Mouse (Mus musculus): Measurements from ENCODE around the gene Hspb9. TPM values are rescaled to one million over a fixed set of nuclear protein-coding genes. Genes with fewer than 3 reads are reported as not detected.

The Hspb9 gene
- total and polyA plus RNA-seq, 2 experiments from 2014 or later, result not detected

DNA sequence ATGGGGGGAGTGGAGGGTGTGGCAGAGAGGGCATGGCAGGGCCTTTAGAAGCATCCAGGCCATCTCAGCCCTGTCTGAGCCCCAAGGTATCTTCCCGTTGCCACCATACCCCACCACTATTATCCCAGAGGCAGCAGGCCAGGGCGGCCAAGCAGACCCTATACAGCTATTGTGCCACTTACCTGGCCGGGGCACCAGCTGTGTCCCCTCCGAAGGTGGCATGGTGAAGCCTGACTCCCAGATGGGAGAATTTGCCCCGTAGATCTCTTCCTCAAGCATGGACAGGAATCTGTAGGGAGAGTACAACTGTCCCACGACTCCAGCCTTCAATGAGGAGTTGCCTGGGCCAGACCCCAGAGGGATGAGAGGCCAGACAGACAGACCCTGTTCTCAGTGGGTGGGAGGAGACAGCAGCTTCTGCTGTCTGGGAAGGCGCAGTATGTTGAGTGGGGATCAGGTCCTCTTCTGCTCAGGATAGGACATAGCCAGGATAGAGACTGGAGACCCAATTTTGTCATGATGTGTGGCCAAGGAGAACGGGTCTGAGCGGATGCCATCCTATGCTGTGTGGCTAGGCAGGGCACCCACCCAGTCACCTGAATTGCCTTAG is 4.3 kb upstream of the Hspb9 start:
- Histone ChIP-seq H3K9me3 (ENCODE audit: low read length) (no peaks in the 10 kb centered on the region), H3K4me1 (ENCODE audit: insufficient read depth, low read length) (peaks cover 8% of the 10 kb centered on the region; the same call in 1 of the 2 replicates)
- 95% methylated on average over 9 of the region's 9 CpGs for WGBS

DNA sequence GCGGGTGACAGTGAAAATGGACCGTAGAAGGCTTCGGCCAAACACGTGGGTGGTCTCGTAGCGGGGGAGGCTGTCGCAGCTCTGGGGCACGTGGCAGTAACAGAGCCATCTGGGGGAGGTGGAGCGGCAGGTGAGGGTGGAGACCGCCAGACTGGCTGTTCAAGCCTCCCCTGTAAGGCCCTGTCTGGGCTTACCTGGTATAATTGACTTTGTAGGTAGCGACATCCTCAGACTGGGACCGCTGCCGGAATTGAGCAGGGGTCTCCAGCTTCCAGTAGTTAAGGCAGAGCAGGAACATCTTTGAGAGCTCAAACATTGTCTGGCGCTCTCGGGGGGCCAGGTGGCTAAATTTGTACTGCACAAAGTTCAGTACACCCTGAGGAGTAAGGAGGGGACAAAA is 3.1 kb upstream of the Hspb9 start:
- Histone ChIP-seq H3K9me3 (ENCODE audit: low read length) (no peaks in the 10 kb centered on the region), H3K4me3 (ENCODE audit: low read depth, low read length) (no peak overlapping the region), H3K4me1 (ENCODE audit: insufficient read depth, low read length) (peaks cover 8% of the 10 kb centered on the region; the same call in 1 of the 2 replicates), H3K27ac (ENCODE audit: low read depth, low read length) (no peak overlapping the region), H3K4me2 (ENCODE audit: low read depth, low read length, poor library complexity, severe bottlenecking) (no peak overlapping the region), H3K27me3 (ENCODE audit: insufficient read depth, low read length) (no peaks in the 10 kb centered on the region), H3K9ac (replicated peaks; ENCODE audit: low read length, poor library complexity, severe bottlenecking) (no peak overlapping the region), H3K36me3 (ENCODE audit: insufficient read depth, low read length) (peaks cover 45% of the 10 kb centered on the region)
- no peak for TF ChIP-seq CTCF (IDR thresholded peaks at IDR 0.05)
- no peak for ATAC-seq (ENCODE audit: low FRiP score)
- WGBS, result 94% methylated on average over 13 of the region's 15 CpGs
- no peak for DNase-seq (ENCODE audit: low spot score)

More for the DNA sequence above, 4.3 kb upstream of the Hspb9 start:
- no peak overlapping the region for H3K9ac ChIP-seq (replicated peaks; ENCODE audit: low read length, poor library complexity, severe bottlenecking)
- H3K4me2 ChIP-seq (ENCODE audit: low read depth, low read length, poor library complexity, severe bottlenecking), result no peak overlapping the region
- TF ChIP-seq CTCF (IDR thresholded peaks at IDR 0.05), result no peak
- H3K4me3 ChIP-seq (ENCODE audit: low read depth, low read length), result no peak overlapping the region
- no peaks in the 10 kb centered on the region for H3K27me3 ChIP-seq (ENCODE audit: insufficient read depth, low read length)
- DNase-seq (ENCODE audit: low spot score), result no peak
- ATAC-seq (ENCODE audit: low FRiP score), result no peak
- H3K36me3 ChIP-seq (ENCODE audit: insufficient read depth, low read length), result peaks cover 54% of the 10 kb centered on the region
- H3K27ac ChIP-seq (ENCODE audit: low read depth, low read length), result no peak overlapping the region

DNA sequence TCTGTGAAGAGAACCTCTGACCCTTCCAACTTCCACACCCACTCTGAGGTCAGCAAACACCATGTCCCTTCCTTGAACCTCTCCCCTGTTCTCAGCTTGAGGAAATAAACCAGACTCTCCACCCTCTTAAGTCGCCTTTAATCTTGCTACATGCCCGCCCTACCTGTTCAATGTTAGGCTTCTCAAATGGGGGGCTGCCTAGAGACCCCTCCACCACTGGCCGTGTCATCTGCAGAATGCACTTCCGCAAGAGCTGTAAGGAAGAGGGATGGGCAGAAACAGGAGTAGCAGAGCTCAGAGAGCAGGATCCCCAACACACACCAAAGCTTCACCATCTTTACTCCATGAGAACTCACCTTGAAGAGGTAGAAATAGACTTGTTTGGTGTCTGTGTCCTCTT is 2.7 kb upstream of the Hspb9 start:
- 97% methylated on average over 4 of the region's 4 CpGs for WGBS
- no peaks in the 10 kb centered on the region for H3K9me3 ChIP-seq (ENCODE audit: low read length)
- no peak for DNase-seq (ENCODE audit: low spot score)
- H3K4me2 ChIP-seq (ENCODE audit: low read depth, low read length, poor library complexity, severe bottlenecking), result peak overlapping the region; percentile 83
- no peak overlapping the region for H3K27ac ChIP-seq (ENCODE audit: low read depth, low read length)
- 0 out of 2 replicates have a peak overlapping the region, but pooled peaks have one; percentile 97 for H3K9ac ChIP-seq (replicated peaks; ENCODE audit: low read length, poor library complexity, severe bottlenecking)
- no peak for ATAC-seq (ENCODE audit: low FRiP score)
- no peaks in the 10 kb centered on the region for H3K27me3 ChIP-seq (ENCODE audit: insufficient read depth, low read length)
- peaks cover 44% of the 10 kb centered on the region for H3K36me3 ChIP-seq (ENCODE audit: insufficient read depth, low read length)
- TF ChIP-seq CTCF (IDR thresholded peaks at IDR 0.05), result no peak
- peak overlapping the region; percentile 95 for H3K4me3 ChIP-seq (ENCODE audit: low read depth, low read length)
- peaks cover 8% of the 10 kb centered on the region; the same call in 1 of the 2 replicates for H3K4me1 ChIP-seq (ENCODE audit: insufficient read depth, low read length)

DNA sequence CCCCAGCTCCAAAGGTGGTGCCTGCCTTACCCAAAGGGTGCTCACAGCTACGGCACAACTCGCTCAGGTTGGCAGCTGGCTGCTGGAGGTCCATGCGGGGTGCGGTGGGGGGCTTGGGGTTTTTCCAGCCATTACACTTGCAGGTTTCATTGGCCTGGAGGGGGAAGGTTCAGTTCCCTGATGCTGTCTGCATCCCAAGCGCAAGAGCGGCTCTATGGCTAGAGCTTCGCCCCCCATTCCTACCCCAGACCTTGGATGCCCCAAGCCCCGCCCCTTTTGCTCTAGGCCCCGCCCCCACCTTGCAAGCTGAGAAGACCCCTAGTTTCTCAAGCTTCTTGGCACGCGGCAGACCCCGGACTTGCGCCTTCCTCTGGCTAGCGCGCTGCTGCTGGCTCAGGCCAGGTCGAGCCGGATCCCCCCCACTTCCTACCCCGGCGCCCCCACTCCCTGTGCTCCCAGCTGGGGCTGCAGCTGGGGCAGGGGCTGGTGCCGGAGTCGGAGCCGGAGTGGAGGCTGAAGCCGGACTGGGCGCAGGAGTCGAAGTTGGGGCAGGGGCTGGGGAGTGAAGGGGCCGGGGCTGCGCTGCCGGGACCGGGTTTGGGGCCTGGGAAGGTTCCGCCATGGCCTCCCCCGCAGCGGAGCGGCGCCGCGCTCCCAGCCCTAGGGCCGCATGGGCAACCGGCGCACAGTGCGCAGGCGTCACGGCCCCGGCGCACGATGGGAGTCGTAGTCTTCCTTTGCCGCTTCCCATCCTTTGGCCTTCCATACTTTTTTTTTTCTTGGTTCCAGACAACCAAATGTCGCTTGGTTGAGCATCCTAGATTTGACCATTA is 1.7 kb upstream of the Hspb9 start, which contains the start of gene Kat2a:
TSS of gene Kat2a (minus strand) at position 683 of the 833 bp plus-strand sequence.
- peak within 1 kb of the TSS; percentile 83 for H3K4me2 ChIP-seq (ENCODE audit: low read depth, low read length, poor library complexity, severe bottlenecking)
- H3K4me1 ChIP-seq (ENCODE audit: insufficient read depth, low read length), result peaks cover 8% of the 10 kb centered on the region; the same call in 1 of the 2 replicates
- DNase-seq (ENCODE audit: low spot score) (peak; percentile 94), ATAC-seq (ENCODE audit: low FRiP score) (peak; percentile 88)
- H3K27me3 ChIP-seq (ENCODE audit: insufficient read depth, low read length), result no peaks in the 10 kb centered on the region
- 3% methylated on average over 45 of the region's 48 CpGs for WGBS
- peak within 1 kb of the TSS; percentile 95 for H3K4me3 ChIP-seq (ENCODE audit: low read depth, low read length)
- TF ChIP-seq CTCF (IDR thresholded peaks at IDR 0.05), result no peak
- H3K9me3 ChIP-seq (ENCODE audit: low read length), result no peaks in the 10 kb centered on the region
- peak within 1 kb of the TSS; percentile 78 for H3K27ac ChIP-seq (ENCODE audit: low read depth, low read length)
- H3K9ac ChIP-seq (replicated peaks; ENCODE audit: low read length, poor library complexity, severe bottlenecking), result peak within 1 kb of the TSS; percentile 97
- H3K36me3 ChIP-seq (ENCODE audit: insufficient read depth, low read length), result peaks cover 39% of the 10 kb centered on the region

DNA sequence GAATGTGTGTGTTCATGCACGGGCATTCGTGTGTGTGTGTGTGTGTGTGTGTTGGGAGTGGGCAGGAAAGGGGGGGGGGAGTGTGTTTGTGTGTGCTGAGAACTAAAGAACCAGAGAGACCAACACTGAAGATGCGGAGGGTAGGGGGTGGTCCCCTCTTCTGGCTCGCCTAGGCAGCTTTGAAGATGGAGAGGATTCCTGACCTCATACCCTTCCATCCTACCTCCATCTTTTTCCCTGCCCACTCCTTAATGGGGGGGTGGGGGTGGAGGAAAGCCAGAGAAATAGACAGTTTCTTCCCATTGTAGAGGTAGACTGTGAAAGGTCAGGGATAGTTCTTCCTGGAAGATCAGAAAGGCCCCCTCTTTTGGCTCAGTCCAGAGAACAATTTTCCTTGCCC is 476 bp upstream of the Hspb9 start:
- no peak for TF ChIP-seq CTCF (IDR thresholded peaks at IDR 0.05)
- ATAC-seq (ENCODE audit: low FRiP score) (no peak), DNase-seq (ENCODE audit: low spot score) (no peak)
- H3K27ac ChIP-seq (ENCODE audit: low read depth, low read length), result no peak overlapping the region
- H3K9ac ChIP-seq (replicated peaks; ENCODE audit: low read length, poor library complexity, severe bottlenecking), result peak overlapping the region; percentile 46; the same call in 1 of the 2 replicates
- no peaks in the 10 kb centered on the region for H3K27me3 ChIP-seq (ENCODE audit: insufficient read depth, low read length)
- H3K36me3 ChIP-seq (ENCODE audit: insufficient read depth, low read length), result peaks cover 38% of the 10 kb centered on the region
- WGBS, result 79% methylated on average over 4 of the region's 4 CpGs
- H3K4me2 ChIP-seq (ENCODE audit: low read depth, low read length, poor library complexity, severe bottlenecking), result no peak overlapping the region
- no peaks in the 10 kb centered on the region for H3K9me3 ChIP-seq (ENCODE audit: low read length)
- H3K4me3 ChIP-seq (ENCODE audit: low read depth, low read length), result no peak overlapping the region
- peaks cover 8% of the 10 kb centered on the region; the same call in 1 of the 2 replicates for H3K4me1 ChIP-seq (ENCODE audit: insufficient read depth, low read length)

DNA sequence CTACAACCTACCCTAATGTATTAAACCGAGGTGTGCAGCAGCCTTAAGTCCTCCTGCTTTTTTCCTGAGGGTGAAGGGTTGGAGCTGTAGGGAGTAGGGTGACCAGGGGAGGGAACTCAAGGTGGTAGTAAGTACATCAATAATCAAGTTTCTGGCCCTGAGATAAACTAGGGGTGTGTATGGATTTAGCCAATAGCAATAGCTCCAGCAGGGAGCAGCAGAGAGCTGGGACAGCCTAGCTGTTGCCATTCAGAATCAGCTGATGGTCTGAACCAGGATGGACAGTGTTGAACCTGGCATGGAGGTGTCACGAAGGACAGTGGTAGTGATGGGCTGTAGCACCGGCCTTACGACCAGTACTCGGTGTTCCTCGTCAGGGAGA is 875 bp downstream of the Hspb9 start:
- 51% methylated on average over 6 of the region's 6 CpGs for WGBS

More for the DNA sequence above, 875 bp downstream of the Hspb9 start:
- TF ChIP-seq CTCF (IDR thresholded peaks at IDR 0.05), result peak; percentile 94
- no peaks in the 10 kb centered on the region for H3K9me3 ChIP-seq (ENCODE audit: low read length)
- peaks cover 8% of the 10 kb centered on the region; the same call in 1 of the 2 replicates for H3K4me1 ChIP-seq (ENCODE audit: insufficient read depth, low read length)
- ATAC-seq (ENCODE audit: low FRiP score) (0 out of 2 replicates have a peak, but pooled peaks have one; percentile 24), DNase-seq (ENCODE audit: low spot score) (peak; percentile 87)
- peaks cover 31% of the 10 kb centered on the region for H3K36me3 ChIP-seq (ENCODE audit: insufficient read depth, low read length)
- H3K27me3 ChIP-seq (ENCODE audit: insufficient read depth, low read length), result no peaks in the 10 kb centered on the region
- no peak overlapping the region for H3K4me3 ChIP-seq (ENCODE audit: low read depth, low read length)
- no peak overlapping the region for H3K9ac ChIP-seq (replicated peaks; ENCODE audit: low read length, poor library complexity, severe bottlenecking)
- H3K27ac ChIP-seq (ENCODE audit: low read depth, low read length), result no peak overlapping the region
- no peak overlapping the region for H3K4me2 ChIP-seq (ENCODE audit: low read depth, low read length, poor library complexity, severe bottlenecking)

Measured in midbrain, postnatal 0 days (tissue).